Mouse (Mus musculus): ENCODE results near the gene Ano5.

The Ano5 gene

DNA sequence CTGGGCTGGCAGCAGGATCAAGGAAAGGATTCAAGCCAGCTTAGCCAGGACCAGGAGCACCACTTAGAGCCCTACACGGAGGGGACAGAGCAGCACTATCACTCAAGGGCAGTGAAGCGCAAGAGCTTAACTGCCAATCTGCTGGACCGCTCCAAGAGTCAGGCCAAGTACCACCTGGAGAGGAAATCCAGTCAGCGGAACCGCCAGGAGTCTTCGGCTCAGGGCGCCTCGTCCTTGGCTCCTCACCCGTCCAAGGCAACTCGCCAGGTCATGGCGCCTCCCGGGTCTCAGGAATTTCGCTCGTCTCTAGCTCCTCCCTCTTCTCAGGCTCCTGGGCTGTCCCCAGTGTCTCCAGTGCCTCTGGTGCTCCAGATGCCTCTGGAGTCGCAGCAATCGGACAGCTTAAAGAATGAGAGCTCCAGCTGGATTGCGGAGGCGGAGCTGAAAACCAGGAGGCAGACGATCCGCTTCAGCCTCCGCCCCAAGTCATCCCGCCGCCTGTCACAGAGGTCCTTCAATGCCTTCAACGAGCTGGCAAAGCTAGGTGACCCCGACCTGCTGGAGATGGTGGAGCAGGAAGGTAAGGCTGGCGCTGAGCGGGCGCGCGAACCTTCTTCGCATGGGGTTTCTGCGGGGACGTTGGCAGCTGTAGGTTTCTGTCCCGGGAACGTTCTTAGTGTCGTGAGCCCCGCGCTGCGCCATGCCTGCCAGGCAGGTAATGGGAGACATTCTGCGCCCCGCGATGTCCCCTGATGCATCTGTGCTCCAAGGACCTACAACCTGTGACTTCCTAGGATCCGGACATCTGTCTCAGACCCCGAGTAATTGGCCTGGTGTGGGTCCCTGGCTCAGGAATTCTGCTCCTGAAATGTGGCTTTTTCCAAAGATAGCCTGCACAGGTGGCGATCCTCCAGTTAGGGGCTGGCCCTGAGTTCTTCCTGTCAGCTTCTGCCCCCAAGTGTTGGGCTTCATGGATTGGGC is at the start of gene Ano5:
Gene Ano5 (plus strand): TSS at position 359 of the 981 bp plus-strand sequence.
- peak; percentile 29 for DNase-seq (ENCODE audit: low spot score)

DNA sequence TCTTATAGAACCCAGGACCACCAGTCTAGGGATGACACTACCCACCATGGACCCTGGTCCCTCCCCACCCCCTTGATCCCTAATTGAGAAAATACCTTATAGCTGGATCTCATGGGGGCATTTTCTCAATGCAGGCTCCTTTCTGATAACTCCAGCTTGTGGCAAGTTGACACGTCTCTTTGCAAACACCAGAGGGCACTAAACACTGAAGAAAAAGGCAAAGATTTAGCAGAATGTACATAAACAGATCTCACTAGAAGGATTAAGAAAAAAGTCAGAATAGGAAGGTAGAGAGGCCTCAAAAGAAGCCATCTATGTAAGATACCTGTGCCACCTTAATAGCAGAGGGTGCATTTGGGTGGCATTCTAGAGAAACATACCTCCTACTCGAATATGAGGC is 11.4 kb upstream of the Ano5 start:
- DNase-seq (ENCODE audit: low spot score), result no peak

DNA sequence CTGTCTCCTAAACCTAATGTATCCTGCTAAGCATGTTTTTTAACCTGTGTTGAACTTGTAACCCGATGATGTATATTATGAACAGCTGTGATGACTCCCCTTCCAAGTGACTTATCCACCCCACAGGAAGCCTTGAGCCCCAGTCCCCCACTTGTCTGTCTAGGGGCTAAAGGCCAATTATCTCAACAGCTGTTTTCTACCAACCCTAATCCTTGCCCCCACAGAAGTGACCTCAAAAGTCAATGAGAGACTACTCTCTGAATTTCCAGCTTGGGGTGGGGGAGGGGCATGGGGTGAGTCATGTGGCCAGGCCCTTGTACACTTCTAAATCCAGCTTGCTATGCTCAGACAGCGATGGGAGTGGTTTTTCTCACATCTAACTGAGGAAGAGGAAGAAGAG is 6.9 kb upstream of the Ano5 start:
- no peak for DNase-seq (ENCODE audit: low spot score)

DNA sequence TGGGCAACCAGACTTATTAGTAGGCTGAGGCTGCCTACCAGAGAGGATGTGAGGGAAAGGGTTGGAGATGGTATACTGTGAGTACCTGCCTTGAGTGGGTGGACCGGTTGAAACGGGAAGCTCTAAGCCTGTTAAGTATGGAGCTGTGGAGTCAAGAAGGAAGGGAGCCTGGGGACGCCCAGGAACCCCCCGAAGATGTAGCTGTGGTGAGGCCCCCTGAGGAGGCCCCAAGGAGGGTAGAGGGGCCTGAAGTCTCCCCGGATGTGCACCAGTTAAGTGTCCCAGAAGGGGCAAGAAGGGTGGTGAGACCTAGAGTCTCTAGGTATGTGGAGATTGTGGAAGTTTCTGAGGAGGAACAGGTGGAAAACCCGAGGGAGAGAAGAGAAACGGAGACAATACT is 682 bp upstream of the Ano5 start:
- no peak for DNase-seq (ENCODE audit: low spot score)

DNA sequence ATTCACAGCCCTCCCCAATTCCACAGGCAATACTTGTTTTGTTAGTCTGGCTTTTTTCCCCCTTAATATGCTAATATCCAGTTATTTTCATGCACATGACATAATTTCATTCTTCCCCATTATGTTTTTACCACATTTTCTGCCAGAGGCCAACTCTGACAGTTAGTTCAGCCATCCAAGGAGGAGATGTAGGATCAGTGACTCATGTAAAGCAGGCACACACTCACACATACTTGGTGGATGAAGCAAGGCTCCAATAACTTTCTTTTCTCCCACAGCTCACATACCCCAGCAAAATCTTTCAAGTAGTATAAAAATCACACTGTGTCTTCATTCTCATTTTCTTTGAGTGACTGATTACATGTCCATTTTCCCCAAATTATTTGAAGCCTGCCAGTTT is 28.5 kb downstream of the Ano5 start:
- DNase-seq (ENCODE audit: low spot score), result no peak

DNA sequence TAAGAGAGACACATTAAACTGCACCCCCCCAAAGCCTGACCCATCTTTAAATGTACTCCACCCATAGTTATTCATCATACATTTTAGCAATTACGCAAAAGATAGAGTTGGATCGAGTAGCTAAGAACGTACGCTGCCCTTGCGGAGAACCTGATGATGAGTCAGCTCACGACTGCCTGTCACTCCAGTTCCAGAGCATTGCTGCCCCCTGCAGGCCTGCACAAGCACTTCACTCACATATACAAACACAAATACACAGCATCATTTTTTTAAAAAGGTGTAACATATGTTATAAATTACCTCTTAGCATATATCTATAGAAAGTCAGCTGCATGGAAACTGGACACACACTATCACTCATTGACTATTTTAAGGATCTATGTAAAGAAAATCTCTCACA is 29.9 kb downstream of the Ano5 start:
- no peak for DNase-seq (ENCODE audit: low spot score)

DNA sequence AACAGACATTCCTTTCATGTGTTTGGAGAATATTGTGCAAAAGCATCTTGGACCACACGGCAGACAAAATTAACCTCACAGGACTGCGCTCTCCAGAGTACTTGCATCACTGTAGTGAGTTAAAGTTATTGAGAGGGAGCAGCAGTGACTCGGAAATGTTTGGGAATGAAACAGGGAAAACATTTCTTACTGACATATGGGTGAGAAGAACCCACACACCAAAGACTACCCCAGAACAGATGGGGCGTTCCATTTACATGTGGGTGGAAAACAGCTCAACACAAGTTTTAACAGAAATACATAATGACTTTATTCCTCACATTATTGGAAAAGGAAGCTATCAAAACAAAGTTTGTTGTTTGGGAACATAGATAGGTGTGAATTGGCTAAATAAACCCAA is 89.2 kb downstream of the Ano5 start:
- no peak for DNase-seq (ENCODE audit: low spot score)

DNA sequence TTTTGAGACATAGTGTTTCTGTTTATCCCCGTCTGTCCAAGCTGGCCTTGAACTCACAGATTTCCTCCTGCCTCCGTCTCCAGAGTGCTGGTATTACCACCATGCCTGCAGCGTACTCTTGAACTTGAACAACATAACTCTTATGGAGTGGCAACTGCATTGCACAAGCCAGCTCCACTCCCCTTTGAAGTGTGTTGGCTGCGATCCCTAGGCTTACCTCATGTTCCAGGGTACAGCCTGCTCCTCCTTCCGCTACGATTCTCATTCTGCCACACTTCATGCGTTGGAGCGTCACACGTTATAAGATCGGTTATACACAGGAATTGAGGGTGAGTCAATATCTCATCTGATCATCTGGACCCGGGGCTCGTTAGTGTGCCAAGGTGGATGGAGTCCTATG is 92.9 kb downstream of the Ano5 start:
- DNase-seq (ENCODE audit: low spot score), result no peak

DNA sequence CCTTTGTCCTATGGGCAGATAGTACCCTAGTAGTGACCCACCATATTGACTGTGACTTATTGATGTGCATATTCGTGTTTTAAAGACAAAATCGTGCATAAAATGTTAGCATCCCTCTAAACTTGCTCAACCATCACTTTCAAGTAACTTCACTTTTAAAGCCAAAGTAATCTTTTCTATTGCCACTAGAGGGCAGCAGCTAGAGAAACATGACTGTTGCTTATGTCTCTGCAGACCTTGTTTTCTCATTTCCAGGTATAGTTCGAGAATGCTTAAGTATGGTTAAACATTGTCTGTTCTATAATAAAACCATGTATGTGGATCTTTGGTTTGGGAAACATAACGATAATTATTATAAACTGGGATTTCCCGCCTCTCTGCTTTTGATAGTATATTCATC is 103.6 kb downstream of the Ano5 start:
- no peak for DNase-seq (ENCODE audit: low spot score)

DNA sequence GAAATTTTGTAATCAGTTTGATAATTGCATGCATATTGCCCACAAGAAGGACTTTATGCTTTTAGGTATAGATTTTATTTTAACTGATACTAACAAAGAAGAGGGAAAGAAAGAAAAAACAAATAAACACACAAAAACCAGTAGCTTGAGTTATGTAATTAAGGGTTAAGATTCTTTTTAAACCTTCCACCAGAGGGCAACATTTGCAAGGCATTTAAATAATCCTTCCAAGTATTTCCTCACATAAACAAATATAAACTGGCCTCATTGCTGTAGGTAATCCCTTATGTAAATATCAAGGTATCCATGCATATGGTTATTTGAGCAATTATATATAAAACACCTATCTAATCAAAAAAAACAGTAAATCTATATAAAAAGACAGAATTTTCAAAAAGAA is 107.1 kb downstream of the Ano5 start:
- DNase-seq (ENCODE audit: low spot score), result no peak

DNA sequence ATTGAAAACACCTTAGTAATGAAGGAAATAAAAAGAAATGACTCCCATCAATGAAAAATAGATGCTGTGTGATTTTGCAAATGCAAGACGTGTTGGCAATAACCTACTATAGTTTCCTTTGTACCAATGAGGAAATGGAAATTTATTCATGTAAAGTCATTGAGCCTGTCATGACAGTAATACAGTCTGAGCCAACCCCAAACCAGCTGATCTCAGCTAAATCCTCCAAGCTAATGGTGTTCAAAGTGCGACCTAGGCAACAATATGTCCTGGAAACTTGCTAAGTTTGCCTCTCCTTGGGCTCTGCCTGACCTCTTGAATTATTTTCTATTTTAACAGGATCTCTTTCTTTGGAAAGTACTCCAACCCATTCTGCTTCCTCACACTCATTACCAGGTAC is 107.6 kb downstream of the Ano5 start:
- DNase-seq (ENCODE audit: low spot score), result no peak

DNA sequence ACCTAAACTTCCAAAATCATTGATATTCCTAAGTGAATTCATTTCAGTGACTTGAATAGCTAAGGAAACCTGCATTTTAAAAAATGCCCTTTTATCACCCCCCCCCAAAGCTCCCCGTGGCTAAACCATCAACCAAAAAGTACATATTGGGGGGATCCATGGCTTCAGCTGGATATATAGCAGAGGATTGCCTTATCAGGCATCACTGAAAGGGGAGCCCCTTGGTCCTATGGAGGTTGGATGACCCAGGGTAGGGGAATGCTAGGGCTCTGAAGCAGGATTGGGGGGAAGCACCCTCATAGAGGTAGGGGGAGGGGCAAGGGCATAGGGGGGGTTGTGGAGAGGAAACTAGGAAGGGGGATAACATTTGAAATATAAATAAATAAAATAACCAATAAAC is 109.1 kb downstream of the Ano5 start:
- DNase-seq (ENCODE audit: low spot score), result no peak

DNA sequence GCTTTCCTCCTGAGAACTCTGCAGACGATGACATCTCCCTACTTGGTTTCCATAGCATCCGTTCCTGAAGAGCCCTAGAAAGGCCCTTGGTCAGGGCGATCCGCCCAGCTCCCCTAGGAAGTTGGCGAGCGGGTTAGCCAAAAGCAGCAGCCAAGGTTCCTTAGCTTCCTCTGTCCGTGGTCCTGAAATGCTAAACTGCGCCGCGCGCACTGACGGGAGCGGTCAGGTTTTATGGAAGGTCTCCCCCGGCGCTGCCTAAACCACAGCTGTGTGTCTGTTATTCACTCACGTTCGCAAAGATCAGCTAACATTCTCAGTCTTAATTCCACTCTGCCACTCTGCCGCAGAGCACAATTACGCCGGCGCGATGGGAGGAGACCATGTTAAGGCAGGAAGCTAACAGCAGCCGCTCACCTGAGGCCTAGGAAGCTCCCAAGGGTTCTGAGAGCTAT is 110.9 kb downstream of the Ano5 start, which contains the start of gene Slc17a6:
Gene Slc17a6 (plus strand): TSS at position 313 of the 452 bp plus-strand sequence.
- peak; percentile 43 for DNase-seq (ENCODE audit: low spot score)

DNA sequence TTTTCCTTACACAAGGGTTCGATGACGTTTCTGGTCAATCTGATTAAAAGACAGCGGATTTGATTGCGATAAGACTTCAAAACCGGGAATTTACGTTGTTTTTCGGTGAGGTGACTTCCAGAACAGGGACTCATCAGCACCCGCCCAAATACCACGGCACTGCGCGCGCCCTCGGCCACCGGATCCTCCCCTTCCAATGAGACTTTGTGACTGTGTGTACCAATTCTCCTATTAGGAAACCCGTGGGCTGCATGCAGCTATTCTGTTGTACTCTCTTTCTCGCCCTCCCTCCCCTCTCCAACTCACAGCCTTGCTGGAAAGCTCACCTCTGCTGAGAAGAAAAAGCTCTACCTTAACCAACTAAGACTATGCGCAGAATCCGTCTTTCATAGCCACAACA is 111.4 kb downstream of the Ano5 start:
- DNase-seq (ENCODE audit: low spot score), result no peak

DNA sequence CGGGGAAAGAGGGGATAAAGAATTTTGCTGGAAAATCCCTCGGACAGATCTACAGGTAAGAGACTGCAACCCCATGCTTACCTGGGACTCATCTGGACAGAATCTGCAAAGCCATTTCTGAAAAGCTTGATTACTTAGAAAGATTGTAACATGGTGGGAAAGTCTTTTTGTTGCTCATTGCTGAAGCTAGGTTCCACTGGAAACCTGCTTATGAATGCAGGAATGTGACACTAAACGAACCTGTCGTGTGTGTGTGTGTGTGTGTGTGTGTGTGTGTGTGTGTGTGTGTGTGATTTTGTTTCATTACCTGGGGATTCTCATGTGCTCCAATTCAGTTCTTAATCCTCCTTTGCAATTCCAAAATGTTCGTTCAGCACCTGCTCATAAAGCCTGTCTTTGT is 111.8 kb downstream of the Ano5 start:
- DNase-seq (ENCODE audit: low spot score), result no peak

DNA sequence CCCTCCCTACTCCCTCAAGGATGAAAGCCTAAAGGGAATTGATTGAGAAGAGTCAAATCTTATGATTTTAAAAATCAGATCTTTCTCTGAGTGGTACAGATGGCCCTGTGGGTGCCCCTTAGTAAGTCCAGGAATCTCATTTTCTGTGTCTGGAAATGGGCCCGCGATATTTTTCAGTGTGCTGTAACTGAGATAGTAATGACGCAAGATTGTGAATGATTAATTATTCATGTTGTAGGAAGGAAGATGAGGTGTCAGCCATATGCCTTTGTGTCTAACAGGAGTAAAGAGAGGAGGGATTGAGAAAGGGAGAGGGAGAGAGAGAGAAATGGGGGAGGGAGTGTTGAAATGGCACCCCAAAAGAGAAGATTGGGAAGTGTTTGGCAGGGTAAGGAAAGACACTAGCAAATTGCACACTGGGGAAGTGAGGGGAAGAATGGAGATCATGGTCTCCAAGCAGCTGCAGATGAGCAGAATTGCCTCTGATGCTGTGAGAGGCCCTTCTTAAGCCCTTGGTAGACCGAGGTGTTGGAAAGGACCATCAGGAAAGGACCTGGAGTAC is 113.6 kb downstream of the Ano5 start:
- DNase-seq (ENCODE audit: low spot score), result no peak

DNA sequence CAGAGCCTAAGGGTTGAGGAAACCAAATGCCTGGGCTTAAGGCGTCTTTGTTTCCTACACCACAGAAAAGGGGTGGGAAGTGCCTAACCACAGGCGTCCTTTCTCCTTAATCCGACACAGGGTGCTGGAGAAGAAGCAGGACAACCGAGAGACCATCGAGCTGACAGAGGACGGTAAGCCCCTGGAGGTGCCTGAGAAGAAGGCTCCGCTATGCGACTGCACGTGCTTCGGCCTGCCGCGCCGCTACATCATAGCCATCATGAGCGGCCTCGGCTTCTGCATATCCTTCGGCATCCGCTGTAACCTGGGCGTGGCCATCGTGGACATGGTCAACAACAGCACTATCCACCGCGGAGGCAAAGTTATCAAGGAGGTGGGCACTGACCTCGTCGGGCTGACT is 114.3 kb downstream of the Ano5 start:
- no peak for DNase-seq (ENCODE audit: low spot score)

DNA sequence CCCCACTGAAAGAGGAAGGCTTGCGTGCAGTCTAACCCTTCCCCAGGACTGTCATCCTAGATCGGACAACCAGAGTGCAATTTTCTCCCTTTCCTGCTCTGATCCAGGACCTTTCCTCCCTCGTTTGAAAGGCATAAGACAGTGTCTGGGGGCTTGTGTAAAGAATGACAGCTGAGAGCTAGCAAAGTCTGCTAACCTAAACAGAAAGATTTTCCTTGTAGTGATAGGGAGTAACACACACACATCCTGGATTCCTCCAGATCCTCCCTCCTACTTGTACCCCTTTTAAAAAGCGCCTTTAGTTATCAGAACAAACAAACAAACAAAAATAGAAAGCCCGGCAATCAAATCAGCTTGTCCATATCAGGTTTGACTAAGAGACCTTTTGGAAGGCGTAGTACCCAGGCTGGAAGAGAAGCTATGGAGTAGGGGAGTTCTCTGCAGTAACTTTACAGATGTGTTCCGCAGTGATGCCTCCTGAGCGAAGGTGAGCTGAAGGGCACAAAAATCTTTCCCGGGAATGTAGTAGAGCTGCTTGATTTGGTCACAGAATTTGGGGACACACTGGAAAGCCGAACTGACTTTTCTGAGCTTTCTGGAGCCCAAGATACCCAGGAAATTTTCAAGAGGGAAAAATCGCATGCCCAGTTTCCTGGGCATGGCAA is 114.9 kb downstream of the Ano5 start:
- no peak for DNase-seq (ENCODE audit: low spot score)

DNA sequence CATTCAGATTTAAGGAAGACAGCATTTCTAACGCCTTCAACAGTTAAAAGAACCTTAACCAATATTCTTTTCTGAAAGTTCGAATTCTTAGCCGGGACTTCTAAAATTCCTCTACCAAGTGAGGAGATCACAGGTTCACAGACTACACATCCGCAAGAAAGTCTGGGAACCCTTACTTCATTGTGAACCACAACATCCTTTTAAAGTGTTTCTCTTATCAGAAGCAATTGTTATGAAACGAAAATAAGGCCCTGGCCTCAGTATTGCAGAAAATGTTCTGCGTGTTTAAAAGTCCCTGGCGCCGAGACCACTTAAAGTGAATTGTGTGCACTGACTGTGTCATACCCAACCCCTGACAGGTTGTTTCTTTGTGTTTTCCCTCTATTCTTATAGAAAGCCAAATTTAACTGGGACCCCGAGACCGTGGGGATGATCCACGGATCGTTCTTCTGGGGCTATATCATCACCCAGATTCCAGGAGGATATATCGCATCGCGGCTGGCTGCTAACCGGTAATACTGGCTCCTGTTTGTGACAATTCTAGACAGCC is 115.7 kb downstream of the Ano5 start:
- DNase-seq (ENCODE audit: low spot score), result no peak

DNA sequence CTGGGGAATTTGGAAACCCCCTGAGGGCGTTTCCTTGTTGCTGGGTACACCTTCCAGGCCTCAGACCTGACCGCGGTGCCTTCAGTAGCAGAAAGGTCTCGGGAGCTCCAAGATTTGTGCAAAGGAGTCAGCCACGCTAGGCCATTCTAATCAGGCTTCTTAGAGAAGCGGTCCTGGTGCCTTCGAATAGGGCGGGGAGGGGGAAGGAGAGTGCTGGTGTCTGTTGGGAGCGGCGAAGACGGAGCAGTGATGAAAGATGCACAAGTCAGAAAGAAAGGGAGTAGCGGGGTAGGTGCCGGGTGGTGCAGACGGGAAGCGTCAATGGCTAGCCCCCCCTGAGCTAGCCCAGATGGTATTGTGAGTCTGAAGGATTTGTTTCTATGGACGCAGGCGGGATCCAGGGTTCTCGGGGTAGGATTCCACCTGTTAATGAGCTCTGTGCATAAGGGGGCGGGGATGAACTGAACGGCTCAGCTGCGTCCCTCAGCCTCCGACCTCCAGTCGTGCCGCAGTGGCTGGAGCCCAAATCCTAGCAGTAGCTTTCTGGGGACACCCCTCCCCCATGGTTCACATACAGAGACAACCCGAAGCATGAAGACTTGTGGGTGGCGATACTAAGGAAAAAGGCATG is 116.3 kb downstream of the Ano5 start:
- no peak for DNase-seq (ENCODE audit: low spot score)

DNA sequence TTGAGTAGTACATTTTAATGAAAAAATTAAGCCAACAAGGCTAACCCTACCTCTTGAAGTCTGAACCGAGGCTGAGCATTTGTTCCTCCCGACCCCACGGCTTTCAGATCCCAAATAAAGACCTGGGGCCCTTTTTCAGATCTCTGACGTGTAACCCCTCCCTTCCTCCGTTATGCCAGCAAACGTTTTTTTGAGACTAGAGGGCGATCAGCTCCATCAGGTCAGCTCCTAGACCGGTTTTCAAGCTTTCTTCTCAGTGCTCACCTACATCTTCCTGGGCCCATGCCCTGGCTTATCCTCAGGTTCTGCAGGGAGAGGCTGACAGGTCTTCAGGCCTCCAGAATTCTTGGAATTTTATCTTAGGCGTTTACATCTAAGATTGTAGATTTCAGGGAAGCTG is 116.8 kb downstream of the Ano5 start:
- DNase-seq (ENCODE audit: low spot score), result no peak

DNA sequence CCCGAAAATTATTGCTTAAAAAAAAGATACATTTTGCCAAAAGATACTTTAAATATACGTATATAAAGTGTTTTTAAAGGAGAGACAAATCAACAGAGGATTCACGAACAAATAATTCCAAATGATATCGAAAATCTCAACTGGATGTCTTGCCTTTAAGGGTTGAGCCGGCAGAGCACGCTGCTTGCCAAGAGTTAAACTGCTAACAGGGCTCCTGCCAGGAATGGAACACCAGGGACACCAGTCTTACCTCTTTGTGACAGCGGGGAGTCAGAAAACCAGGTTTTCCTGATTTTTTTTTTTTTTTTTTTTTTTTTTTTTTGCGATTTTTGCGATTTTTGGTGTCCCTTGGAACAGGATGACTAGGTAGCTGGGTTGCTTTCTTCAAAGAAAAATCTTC is 117.5 kb downstream of the Ano5 start:
- no peak for DNase-seq (ENCODE audit: low spot score)
